Mouse (Mus musculus): ENCODE measurements around the gene Tmod3. TPM values are rescaled to one million over a fixed set of nuclear protein-coding genes. Genes with fewer than 3 reads are reported as not detected.
"Not testable (repeated sequence)": the region's sequence is repeated elsewhere in the genome, so short reads cannot be mapped to it uniquely, and the experiment has no call there.

Tmod3 gene
- polyA plus RNA-seq, 1 experiment: 59.0 TPM

DNA sequence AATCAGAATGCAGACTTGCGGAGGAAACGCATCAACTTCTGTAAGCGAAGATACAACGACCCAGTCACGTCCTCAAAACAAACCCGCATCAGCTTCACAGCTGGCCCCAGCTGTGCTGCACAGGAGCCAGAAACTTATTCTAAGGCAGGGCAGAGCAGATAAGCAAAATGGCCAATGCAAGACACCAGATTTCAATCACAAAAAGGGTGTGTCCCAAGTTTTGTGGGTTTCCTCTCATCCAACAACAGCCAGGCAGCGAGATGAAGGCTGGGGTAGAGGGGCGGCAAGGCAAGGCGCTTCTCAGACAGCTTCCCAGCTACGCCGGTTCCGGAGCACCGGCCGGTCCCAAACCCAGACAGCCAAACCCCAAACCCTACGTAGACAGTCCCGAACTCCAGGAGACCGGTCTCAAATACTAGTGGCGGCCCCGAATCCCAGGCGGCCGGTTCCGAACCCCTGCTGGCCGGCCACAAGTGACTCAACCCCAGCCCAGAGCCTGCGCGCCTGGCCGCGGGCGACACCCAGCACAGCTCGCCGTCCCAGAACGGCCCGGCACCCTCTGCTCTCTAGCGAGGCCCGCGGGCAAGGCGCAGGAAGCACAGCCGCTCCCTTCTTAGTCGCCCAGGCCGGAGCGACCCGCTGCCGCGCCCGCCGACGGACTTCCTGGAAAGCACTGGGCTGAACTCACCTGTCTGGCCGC, 495 bp downstream of the Tmod3 start:
- H3K4me1 ChIP-seq (ENCODE audit: control insufficient read depth, insufficient read depth, low read length): peaks cover 4% of the 10 kb centered on the region; the same call in 1 of the 2 replicates
- H3K4me3 ChIP-seq (ENCODE audit: insufficient read depth, low read length): peak overlapping the region; percentile 56
- no peak for TF ChIP-seq POLR2A (IDR thresholded peaks at IDR 0.05; ENCODE audit: extremely low read depth, insufficient read depth, low read length)
- TF ChIP-seq CTCF (IDR thresholded peaks at IDR 0.05; ENCODE audit: extremely low read depth, insufficient read depth, low read length): no peak
- H3K27ac ChIP-seq (ENCODE audit: insufficient read depth, low read length): no peak overlapping the region; the same call in 1 of the 2 replicates

DNA sequence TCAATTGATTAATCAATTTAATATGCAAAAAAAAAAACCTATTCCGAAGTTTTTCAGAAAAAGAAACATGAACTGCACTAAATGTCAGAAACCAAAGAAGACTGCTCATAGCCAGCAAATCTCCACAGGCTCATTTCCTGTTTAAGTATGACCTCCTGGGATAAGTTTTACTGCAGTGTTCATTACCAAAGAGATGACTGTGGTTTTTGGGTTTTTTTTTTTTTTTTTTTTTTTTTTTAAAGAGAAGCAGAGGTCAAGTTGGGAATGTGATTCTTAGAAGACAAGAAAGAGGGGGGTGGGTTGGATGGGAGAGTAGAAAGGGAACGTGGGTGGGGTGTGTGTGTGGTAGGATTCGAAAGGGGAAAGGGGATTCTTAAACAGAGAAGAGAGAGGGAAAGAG, 1.1 kb downstream of the Tmod3 start:
- no peak for TF ChIP-seq POLR2A (IDR thresholded peaks at IDR 0.05; ENCODE audit: extremely low read depth, insufficient read depth, low read length)
- peaks cover 4% of the 10 kb centered on the region for H3K4me1 ChIP-seq (ENCODE audit: control insufficient read depth, insufficient read depth, low read length)
- H3K27ac ChIP-seq (ENCODE audit: insufficient read depth, low read length): no peak overlapping the region
- peak overlapping the region; percentile 56 for H3K4me3 ChIP-seq (ENCODE audit: insufficient read depth, low read length)

DNA sequence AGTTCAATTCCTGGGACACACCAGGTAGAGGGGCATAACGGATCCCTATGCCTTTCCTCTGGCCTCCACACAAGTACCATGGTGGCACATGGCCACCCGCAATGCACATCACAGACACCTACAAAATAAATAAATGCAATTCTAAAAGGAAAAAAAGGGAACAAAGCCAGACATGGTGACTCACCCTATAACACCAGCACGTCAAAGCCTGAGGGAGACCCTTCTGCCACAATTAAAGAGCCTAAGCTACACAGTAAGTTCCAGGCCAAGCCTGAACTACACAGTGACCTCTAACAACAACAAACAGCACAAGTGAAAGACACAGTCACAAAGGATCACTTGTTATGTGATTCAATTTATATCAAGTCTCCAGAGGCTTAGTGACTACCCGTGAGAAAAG, 5.7 kb downstream of the Tmod3 start:
- no peak overlapping the region for H3K27ac ChIP-seq (ENCODE audit: insufficient read depth, low read length)
- H3K4me1 ChIP-seq (ENCODE audit: control insufficient read depth, insufficient read depth, low read length): peaks cover 7% of the 10 kb centered on the region
- H3K4me3 ChIP-seq (ENCODE audit: insufficient read depth, low read length): no peak overlapping the region
- TF ChIP-seq CTCF (IDR thresholded peaks at IDR 0.05; ENCODE audit: extremely low read depth, insufficient read depth, low read length) (no peak), POLR2A (IDR thresholded peaks at IDR 0.05; ENCODE audit: extremely low read depth, insufficient read depth, low read length) (no peak)

GRCm38 (mm10) chr9:75551342-75551741, 8.1 kb downstream of the Tmod3 start:
- Histone ChIP-seq H3K4me3 (ENCODE audit: insufficient read depth, low read length) (no peak overlapping the region), H3K27ac (ENCODE audit: insufficient read depth, low read length) (no peak overlapping the region), H3K4me1 (ENCODE audit: control insufficient read depth, insufficient read depth, low read length) (peaks cover 3% of the 10 kb centered on the region)
- TF ChIP-seq POLR2A (IDR thresholded peaks at IDR 0.05; ENCODE audit: extremely low read depth, insufficient read depth, low read length) (no peak), CTCF (IDR thresholded peaks at IDR 0.05; ENCODE audit: extremely low read depth, insufficient read depth, low read length) (no peak)

DNA sequence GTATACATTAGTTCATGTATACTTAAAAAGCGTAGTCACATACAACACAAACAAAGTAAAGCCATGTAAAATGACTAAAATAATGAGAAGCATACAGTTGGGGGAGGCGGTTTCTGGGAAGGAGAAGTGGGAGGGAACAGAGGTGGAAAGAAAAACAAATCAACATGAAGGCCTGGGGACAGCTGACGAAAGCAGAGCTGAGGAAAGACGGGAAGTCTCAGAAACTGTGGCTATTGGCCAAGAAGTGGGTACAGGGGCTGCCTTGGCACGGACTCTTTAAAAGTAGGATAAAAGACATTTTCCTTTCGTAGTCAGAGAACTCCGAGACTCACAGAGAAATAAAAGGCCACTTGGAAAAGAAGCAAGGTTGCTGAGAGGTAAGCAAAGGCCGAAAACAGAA, 10.4 kb downstream of the Tmod3 start:
- no peak for TF ChIP-seq CTCF (IDR thresholded peaks at IDR 0.05; ENCODE audit: extremely low read depth, insufficient read depth, low read length)
- TF ChIP-seq POLR2A (IDR thresholded peaks at IDR 0.05; ENCODE audit: extremely low read depth, insufficient read depth, low read length): no peak
- Histone ChIP-seq H3K4me3 (ENCODE audit: insufficient read depth, low read length) (no peak overlapping the region), H3K4me1 (ENCODE audit: control insufficient read depth, insufficient read depth, low read length) (peaks cover 3% of the 10 kb centered on the region), H3K27ac (ENCODE audit: insufficient read depth, low read length) (no peak overlapping the region)

DNA sequence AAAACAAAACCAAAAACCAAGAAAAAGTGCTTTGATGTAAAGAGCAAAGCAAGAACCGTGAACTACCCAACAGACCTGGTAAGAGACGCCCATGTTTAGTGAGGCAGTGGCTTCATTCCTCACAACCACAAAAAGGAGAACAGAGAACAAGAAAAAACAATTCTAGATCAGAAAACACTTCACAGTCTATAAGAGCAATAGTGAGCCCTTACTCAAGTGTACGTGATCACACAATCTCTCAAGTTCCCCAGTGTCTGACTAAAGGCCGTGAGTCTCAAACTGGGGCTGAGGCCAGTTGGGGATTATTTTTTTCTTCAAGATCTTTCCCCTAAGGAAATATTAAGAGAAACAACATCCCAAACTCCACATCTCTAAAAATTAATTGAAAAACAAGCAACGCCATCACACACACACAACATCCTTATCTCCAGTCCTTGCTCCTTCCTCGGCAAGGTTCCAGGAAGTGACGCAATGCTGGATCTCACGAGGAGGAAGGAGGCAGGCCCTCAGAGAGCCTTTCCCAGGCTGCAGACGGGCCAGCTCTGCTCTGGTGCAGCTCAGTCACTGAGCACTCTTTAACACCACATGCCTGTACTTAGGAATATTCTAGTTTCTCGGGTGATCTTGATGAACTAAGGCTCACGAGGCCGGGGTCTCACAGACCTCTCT, 12.4 kb downstream of the Tmod3 start:
- Histone ChIP-seq H3K27ac (ENCODE audit: insufficient read depth, low read length) (peak overlapping the region; percentile 57), H3K4me3 (ENCODE audit: insufficient read depth, low read length) (no peak overlapping the region), H3K4me1 (ENCODE audit: control insufficient read depth, insufficient read depth, low read length) (peaks cover 3% of the 10 kb centered on the region)
- TF ChIP-seq POLR2A (IDR thresholded peaks at IDR 0.05; ENCODE audit: extremely low read depth, insufficient read depth, low read length) (no peak), CTCF (IDR thresholded peaks at IDR 0.05; ENCODE audit: extremely low read depth, insufficient read depth, low read length) (no peak)

GRCm38 (mm10) chr9:75545514-75545913, 13.9 kb downstream of the Tmod3 start:
- Histone ChIP-seq H3K4me3 (ENCODE audit: insufficient read depth, low read length) (no peak overlapping the region), H3K27ac (ENCODE audit: insufficient read depth, low read length) (no peak overlapping the region), H3K4me1 (ENCODE audit: control insufficient read depth, insufficient read depth, low read length) (no peaks in the 10 kb centered on the region)
- TF ChIP-seq POLR2A (IDR thresholded peaks at IDR 0.05; ENCODE audit: extremely low read depth, insufficient read depth, low read length) (no peak), CTCF (IDR thresholded peaks at IDR 0.05; ENCODE audit: extremely low read depth, insufficient read depth, low read length) (no peak)

GRCm38 (mm10) chr9:75541497-75541896, 18.0 kb downstream of the Tmod3 start:
- TF ChIP-seq POLR2A (IDR thresholded peaks at IDR 0.05; ENCODE audit: extremely low read depth, insufficient read depth, low read length): no peak
- no peak for TF ChIP-seq CTCF (IDR thresholded peaks at IDR 0.05; ENCODE audit: extremely low read depth, insufficient read depth, low read length)
- H3K4me3 ChIP-seq (ENCODE audit: insufficient read depth, low read length): no peak overlapping the region
- no peaks in the 10 kb centered on the region for H3K4me1 ChIP-seq (ENCODE audit: control insufficient read depth, insufficient read depth, low read length)
- no peak overlapping the region for H3K27ac ChIP-seq (ENCODE audit: insufficient read depth, low read length)

GRCm38 (mm10) chr9:75536422-75536821, 23.0 kb downstream of the Tmod3 start:
- TF ChIP-seq POLR2A (IDR thresholded peaks at IDR 0.05; ENCODE audit: extremely low read depth, insufficient read depth, low read length) (no peak), CTCF (IDR thresholded peaks at IDR 0.05; ENCODE audit: extremely low read depth, insufficient read depth, low read length) (no peak)
- H3K4me1 ChIP-seq (ENCODE audit: control insufficient read depth, insufficient read depth, low read length): no peaks in the 10 kb centered on the region
- H3K4me3 ChIP-seq (ENCODE audit: insufficient read depth, low read length): no peak overlapping the region
- H3K27ac ChIP-seq (ENCODE audit: insufficient read depth, low read length): no peak overlapping the region

DNA sequence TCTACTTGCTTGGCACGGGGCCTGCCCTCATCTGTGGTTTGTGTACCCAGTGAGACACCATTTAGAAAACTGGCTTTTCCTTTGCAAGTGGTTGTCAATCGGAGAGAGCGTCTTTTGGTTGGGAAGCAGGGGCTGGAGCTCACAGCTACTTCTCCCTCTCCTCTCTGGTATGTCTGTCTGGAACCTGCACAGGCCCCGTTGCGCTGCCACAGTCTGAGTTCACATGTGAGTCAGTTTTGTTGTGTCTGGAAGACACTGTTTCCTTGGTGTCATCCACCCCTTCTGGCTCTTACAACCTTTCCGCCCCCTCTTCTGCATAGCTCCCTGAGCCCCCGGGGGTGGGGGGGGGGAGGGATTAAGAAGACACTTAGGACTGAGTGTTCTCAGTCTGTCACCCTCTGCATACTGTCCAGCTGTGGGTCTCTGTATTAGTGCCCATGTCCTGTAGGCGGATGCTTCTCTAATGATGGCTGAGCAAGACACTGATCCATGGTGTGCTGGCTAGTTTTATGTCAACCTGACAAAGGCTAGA, 25.0 kb downstream of the Tmod3 start:
- TF ChIP-seq POLR2A (IDR thresholded peaks at IDR 0.05; ENCODE audit: extremely low read depth, insufficient read depth, low read length): no peak
- TF ChIP-seq CTCF (IDR thresholded peaks at IDR 0.05; ENCODE audit: extremely low read depth, insufficient read depth, low read length): no peak
- no peak overlapping the region for H3K27ac ChIP-seq (ENCODE audit: insufficient read depth, low read length)
- H3K4me3 ChIP-seq (ENCODE audit: insufficient read depth, low read length): no peak overlapping the region
- H3K4me1 ChIP-seq (ENCODE audit: control insufficient read depth, insufficient read depth, low read length): no peaks in the 10 kb centered on the region

GRCm38 (mm10) chr9:75532989-75533388, 26.5 kb downstream of the Tmod3 start:
- not testable (repeated sequence) for H3K4me3 ChIP-seq (ENCODE audit: insufficient read depth, low read length); H3K27ac ChIP-seq (ENCODE audit: insufficient read depth, low read length); H3K4me1 ChIP-seq (ENCODE audit: control insufficient read depth, insufficient read depth, low read length)
